8 mouse cellular contexts compared by ENCODE assay signal in the genomic region with DNA sequence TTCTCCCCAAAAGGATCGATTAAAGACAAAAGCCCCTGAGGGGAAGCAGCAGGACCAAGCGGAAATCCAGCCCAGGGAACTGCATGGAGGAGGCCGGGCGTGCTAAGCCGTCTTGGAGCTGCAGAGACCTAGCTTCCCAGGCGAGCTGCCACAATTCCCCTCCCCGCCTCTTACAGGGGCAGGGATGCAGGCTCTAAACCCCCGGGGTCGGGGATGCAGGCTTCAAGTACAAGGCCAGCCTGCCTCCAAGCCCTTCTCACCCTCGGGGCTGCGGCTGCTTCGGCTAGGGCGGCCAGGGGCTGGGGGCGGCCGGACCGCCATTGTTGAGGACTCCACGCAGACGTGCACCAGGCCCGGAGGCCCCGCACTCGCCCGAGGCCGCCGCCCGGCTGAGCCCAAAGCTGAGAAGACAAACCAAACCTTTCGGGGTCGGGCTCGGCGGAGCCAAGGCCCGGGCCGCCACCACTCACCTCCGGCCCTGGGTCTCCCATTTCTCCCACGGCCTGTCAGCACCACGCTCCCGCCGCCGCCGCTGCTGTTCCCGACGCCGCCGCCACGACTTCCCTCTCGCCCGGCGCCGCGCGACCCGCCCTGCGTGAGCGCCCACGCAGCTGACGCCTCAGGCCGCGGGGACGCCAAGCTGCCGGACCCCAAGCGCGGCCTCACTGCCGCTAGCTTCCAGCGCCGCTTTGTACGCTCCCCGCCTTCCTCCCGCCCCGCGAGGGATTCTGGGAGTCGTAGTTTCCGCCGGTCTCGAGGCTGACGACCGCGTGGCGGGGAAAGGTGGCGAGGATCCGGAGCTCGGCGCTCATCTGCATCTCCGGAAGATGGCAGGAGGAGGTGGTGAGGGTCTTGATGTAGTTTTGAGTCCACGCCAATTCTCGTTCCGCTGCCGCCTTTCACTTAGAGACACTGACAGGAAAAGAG. TPM values are rescaled to one million over a fixed set of nuclear protein-coding genes. Genes with fewer than 3 reads are reported as not detected.
DNase-seq lines count a peak whose midpoint lies in the region; ATAC-seq and TF ChIP-seq lines count a peak whose summit lies in the region.

Gene Zfp451 (minus strand): TSS at position 728 of the 927 bp plus-strand sequence.

- no peak within 1 kb of the TSS; the same call in 1 of the 2 replicates for H3K27ac ChIP-seq in ES-Bruce4 (ENCODE audit: insufficient read depth, low read length)
- H3K27ac ChIP-seq in forebrain, embryonic 14.5 days (ENCODE audit: low read depth, low read length), result peak within 1 kb of the TSS; percentile 91

- WGBS in forebrain, embryonic 14.5 days, result under 1% methylated on average over 84 of the region's 85 CpGs
- 1% methylated on average over 81 of the region's 85 CpGs for WGBS in lung, adult 2 months

- peak; percentile 98 for ATAC-seq in cerebellum, adult (ENCODE audit: insufficient number of reproducible peaks, low FRiP score, low TSS enrichment)
- peak; percentile 96 for ATAC-seq in forebrain, embryonic 14.5 days
- ATAC-seq in neutrophil, adult 5-6 weeks (ENCODE audit: extremely low read depth, insufficient number of reproducible peaks, low FRiP score, poor library complexity, severe bottlenecking), result peak; percentile 91

- TF ChIP-seq EP300 in ES-Bruce4 (IDR thresholded peaks at IDR 0.05; ENCODE audit: insufficient read depth, low read depth, low read length), result no peak

- no peaks in the 10 kb centered on the region for H3K27me3 ChIP-seq in ES-Bruce4 (ENCODE audit: control insufficient read depth, insufficient read depth, low read length, poor library complexity, severe bottlenecking)
- H3K27me3 ChIP-seq in forebrain, embryonic 14.5 days (replicated peaks; ENCODE audit: control insufficient read depth, insufficient read depth, low read length), result no peaks in the 10 kb centered on the region

- intact Hi-C loops in heart, postnatal 25 days (cut with DNase I), result no loop called here

- H3K4me1 ChIP-seq in ES-Bruce4 (ENCODE audit: control insufficient read depth, insufficient read depth, low read length), result no peaks in the 10 kb centered on the region
- peaks cover 18% of the 10 kb centered on the region for H3K4me1 ChIP-seq in forebrain, embryonic 14.5 days (ENCODE audit: control insufficient read depth, insufficient read depth, low read length)
- H3K4me1 ChIP-seq in lung, adult 2 months (ENCODE audit: control insufficient read depth, insufficient read depth, low read length), result peaks cover 11% of the 10 kb centered on the region

- peaks cover 18% of the 10 kb centered on the region for H3K36me3 ChIP-seq in ES-Bruce4 (ENCODE audit: control insufficient read depth, insufficient read depth, low read length, poor library complexity, severe bottlenecking)
- peaks cover 29% of the 10 kb centered on the region for H3K36me3 ChIP-seq in forebrain, embryonic 14.5 days (ENCODE audit: control insufficient read depth, insufficient read depth, low read length)

- peak within 1 kb of the TSS; percentile 80 for H3K4me2 ChIP-seq in forebrain, embryonic 14.5 days (ENCODE audit: low read length)

- peak within 1 kb of the TSS; percentile 97 for H3K9ac ChIP-seq in ES-Bruce4 (ENCODE audit: low read depth, poor library complexity, severe bottlenecking)
- H3K9ac ChIP-seq in forebrain, embryonic 14.5 days (ENCODE audit: low read length), result peak within 1 kb of the TSS; percentile 99

- TF ChIP-seq CTCF in ES-Bruce4 (IDR thresholded peaks at IDR 0.05; ENCODE audit: low read depth, low read length), result no peak
- TF ChIP-seq CTCF in lung, adult 2 months (IDR thresholded peaks at IDR 0.05; ENCODE audit: insufficient read depth, low read length), result no peak

- peak; percentile 52 for TF ChIP-seq POLR2A in ES-Bruce4 (IDR thresholded peaks at IDR 0.05; ENCODE audit: insufficient read depth, low read length)
- TF ChIP-seq POLR2A in lung, adult 2 months (IDR thresholded peaks at IDR 0.05; ENCODE audit: borderline replicate concordance, extremely low read depth, low read depth, low read length), result peak; percentile 70

- DNase-seq in forebrain, embryonic 14.5 days (ENCODE audit: low spot score), result peak; percentile 97
- DNase-seq in heart, postnatal 25 days (ENCODE audit: low spot score), result peak; percentile 83
- peak; percentile 89 to 91 for DNase-seq in layer of hippocampus, adult 18-20 months (ENCODE audit: low spot score in 2 of 2)
- DNase-seq in lung, adult 2 months, result peak; percentile 87
- DNase-seq in thymus, adult 18-20 months, result peak; percentile 80 to 84

- H3K9me3 ChIP-seq in ES-Bruce4 (replicated peaks; ENCODE audit: control insufficient read depth, insufficient read depth, low read length, poor library complexity, severe bottlenecking), result no peaks in the 10 kb centered on the region
- H3K9me3 ChIP-seq in forebrain, embryonic 14.5 days (replicated peaks; ENCODE audit: control insufficient read depth, low read length), result no peaks in the 10 kb centered on the region

- peak within 1 kb of the TSS; percentile 97 for H3K4me3 ChIP-seq in ES-Bruce4 (ENCODE audit: low read depth, low read length)
- H3K4me3 ChIP-seq in forebrain, embryonic 14.5 days (ENCODE audit: low read depth, low read length), result peak within 1 kb of the TSS; percentile 94
- H3K4me3 ChIP-seq in lung, adult 2 months (replicated peaks; ENCODE audit: extremely low read depth, low read depth, low read length), result peak within 1 kb of the TSS; percentile 86

RNA-seq across cellular contexts. Expression of gene Zfp451, which starts in this region (rescaled TPM):
- polyA plus RNA-seq in ES-Bruce4 (2011; ENCODE audit: insufficient read depth, insufficient read length, low read depth, missing spikeins), result 72.4 and 73.2 TPM in 2 replicates
- 43.4 and 54.2 TPM in 2 replicates for polyA plus RNA-seq in forebrain, embryonic 14.5 days (2014; fragmentation: Nextera tagmentation; extraction: Ambion mirVana)
- total RNA-seq in heart, postnatal 25 days (2021), result 10 to 100 TPM; 13.6 to 16.4 TPM
- 10 to 100 TPM; 47.2 to 55.0 TPM for total RNA-seq in layer of hippocampus, adult 18-20 months (2021)
- polyA plus RNA-seq in lung, adult 2 months (2012; rRNA removed), result 4.3 and 5.5 TPM in 2 replicates
- total RNA-seq in neutrophil, adult 5-6 weeks (2017), result 23.2 and 25.3 TPM in 2 replicates
